Mouse (Mus musculus): ENCODE measurements at regions not wholly inside any gene's neighbourhood (a gene's known extent, or its start where the extent isn't known, plus 50 kb on each side); places are given as distances from the start of the nearest gene placed in this dataset.

- DNase-seq (ENCODE audit: low spot score) (no peak), ATAC-seq (ENCODE audit: extremely low read depth, insufficient number of reproducible peaks, low FRiP score, poor library complexity, severe bottlenecking) (no peak; the same call in 1 of the 2 replicates)
- Histone ChIP-seq H3K36me3 (replicated peaks) (no peaks in the 10 kb centered on the region), H3K27me3 (ENCODE audit: insufficient read depth, low read length) (no peaks in the 10 kb centered on the region), H3K4me3 (ENCODE audit: low read depth, low read length) (no peak overlapping the region), H3K4me1 (ENCODE audit: insufficient read depth, low read depth, low read length) (no peaks in the 10 kb centered on the region), H3K9me3 (replicated peaks) (no peaks in the 10 kb centered on the region)
- no peak for TF ChIP-seq GATA2 (IDR thresholded peaks at IDR 0.05; ENCODE audit: borderline replicate concordance, low read depth, low read length)
- no peak for TF ChIP-seq TAL1 (conservative IDR thresholded peaks at IDR 0.05; ENCODE audit: low read depth, low read length)
- TF ChIP-seq POLR2AphosphoS5 (IDR thresholded peaks at IDR 0.05; ENCODE audit: insufficient replicate concordance, low read depth, low read length), result no peak
- no peak for TF ChIP-seq CTCF (IDR thresholded peaks at IDR 0.05; ENCODE audit: low read depth, low read length)
- TF ChIP-seq GATA1 (IDR thresholded peaks at IDR 0.05; ENCODE audit: borderline replicate concordance, low read length), result no peak
These were observed 225.4 kb upstream of the Galnt5 start for GRCm38 (mm10) chr2:57772315-57772714.

DNA sequence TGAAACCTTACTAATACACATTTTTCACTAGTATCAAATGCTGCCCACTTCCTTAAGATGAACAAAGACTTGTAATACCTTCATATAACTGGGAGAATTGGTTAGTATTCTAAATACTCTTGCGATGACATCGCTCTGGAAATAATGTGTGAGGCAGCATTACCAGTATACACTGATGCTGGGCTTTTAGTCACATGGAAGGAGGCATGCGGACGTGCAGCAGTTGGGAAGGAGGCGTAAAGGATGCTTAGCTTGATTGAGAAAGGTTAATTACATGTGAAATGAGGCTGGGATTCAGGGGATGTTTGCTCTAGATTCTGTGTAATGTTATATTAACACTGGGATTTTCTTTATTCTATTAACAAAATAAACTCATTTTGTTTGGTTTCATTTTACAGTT is 221.5 kb upstream of the Galnt5 start:
- Histone ChIP-seq H3K27me3 (ENCODE audit: insufficient read depth, low read length) (no peaks in the 10 kb centered on the region), H3K36me3 (replicated peaks) (no peaks in the 10 kb centered on the region), H3K4me1 (ENCODE audit: insufficient read depth, low read depth, low read length) (no peaks in the 10 kb centered on the region), H3K9me3 (replicated peaks) (no peaks in the 10 kb centered on the region), H3K4me3 (ENCODE audit: low read depth, low read length) (no peak overlapping the region)
- no peak for TF ChIP-seq CTCF (IDR thresholded peaks at IDR 0.05; ENCODE audit: low read depth, low read length)
- TF ChIP-seq GATA1 (IDR thresholded peaks at IDR 0.05; ENCODE audit: borderline replicate concordance, low read length), result no peak
- no peak for TF ChIP-seq GATA2 (IDR thresholded peaks at IDR 0.05; ENCODE audit: borderline replicate concordance, low read depth, low read length)
- TF ChIP-seq TAL1 (conservative IDR thresholded peaks at IDR 0.05; ENCODE audit: low read depth, low read length), result no peak
- no peak for TF ChIP-seq POLR2AphosphoS5 (IDR thresholded peaks at IDR 0.05; ENCODE audit: insufficient replicate concordance, low read depth, low read length)
- DNase-seq (ENCODE audit: low spot score), result no peak
- ATAC-seq (ENCODE audit: extremely low read depth, insufficient number of reproducible peaks, low FRiP score, poor library complexity, severe bottlenecking), result no peak

DNA sequence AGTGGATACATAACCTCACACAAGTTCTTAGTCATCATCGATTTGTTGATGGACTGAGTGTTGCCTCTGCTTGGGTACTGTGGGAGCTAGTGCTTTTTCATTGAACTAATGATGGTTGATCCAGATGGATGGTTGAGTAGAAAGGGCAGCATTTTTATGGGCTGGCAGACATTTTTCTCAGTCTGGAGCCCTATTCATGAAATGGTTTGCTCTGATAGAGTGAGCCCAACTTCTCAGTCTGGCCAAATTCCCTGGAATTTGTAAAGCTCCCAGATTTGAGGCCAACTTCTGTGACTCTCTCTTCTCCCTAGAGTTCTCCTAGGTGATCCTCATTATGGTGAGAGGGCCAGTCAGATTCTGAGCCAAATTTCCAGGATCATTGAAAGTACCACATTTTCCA is 216.8 kb upstream of the Galnt5 start:
- ATAC-seq (ENCODE audit: extremely low read depth, insufficient number of reproducible peaks, low FRiP score, poor library complexity, severe bottlenecking) (no peak), DNase-seq (ENCODE audit: low spot score) (no peak)
- Histone ChIP-seq H3K36me3 (replicated peaks) (no peaks in the 10 kb centered on the region), H3K9me3 (replicated peaks) (no peaks in the 10 kb centered on the region), H3K27me3 (ENCODE audit: insufficient read depth, low read length) (no peaks in the 10 kb centered on the region), H3K4me1 (ENCODE audit: insufficient read depth, low read depth, low read length) (no peaks in the 10 kb centered on the region), H3K4me3 (ENCODE audit: low read depth, low read length) (no peak overlapping the region)
- no peak for TF ChIP-seq GATA2 (IDR thresholded peaks at IDR 0.05; ENCODE audit: borderline replicate concordance, low read depth, low read length)
- TF ChIP-seq GATA1 (IDR thresholded peaks at IDR 0.05; ENCODE audit: borderline replicate concordance, low read length), result no peak
- TF ChIP-seq CTCF (IDR thresholded peaks at IDR 0.05; ENCODE audit: low read depth, low read length), result no peak
- no peak for TF ChIP-seq TAL1 (conservative IDR thresholded peaks at IDR 0.05; ENCODE audit: low read depth, low read length)
- TF ChIP-seq POLR2AphosphoS5 (IDR thresholded peaks at IDR 0.05; ENCODE audit: insufficient replicate concordance, low read depth, low read length), result no peak

DNA sequence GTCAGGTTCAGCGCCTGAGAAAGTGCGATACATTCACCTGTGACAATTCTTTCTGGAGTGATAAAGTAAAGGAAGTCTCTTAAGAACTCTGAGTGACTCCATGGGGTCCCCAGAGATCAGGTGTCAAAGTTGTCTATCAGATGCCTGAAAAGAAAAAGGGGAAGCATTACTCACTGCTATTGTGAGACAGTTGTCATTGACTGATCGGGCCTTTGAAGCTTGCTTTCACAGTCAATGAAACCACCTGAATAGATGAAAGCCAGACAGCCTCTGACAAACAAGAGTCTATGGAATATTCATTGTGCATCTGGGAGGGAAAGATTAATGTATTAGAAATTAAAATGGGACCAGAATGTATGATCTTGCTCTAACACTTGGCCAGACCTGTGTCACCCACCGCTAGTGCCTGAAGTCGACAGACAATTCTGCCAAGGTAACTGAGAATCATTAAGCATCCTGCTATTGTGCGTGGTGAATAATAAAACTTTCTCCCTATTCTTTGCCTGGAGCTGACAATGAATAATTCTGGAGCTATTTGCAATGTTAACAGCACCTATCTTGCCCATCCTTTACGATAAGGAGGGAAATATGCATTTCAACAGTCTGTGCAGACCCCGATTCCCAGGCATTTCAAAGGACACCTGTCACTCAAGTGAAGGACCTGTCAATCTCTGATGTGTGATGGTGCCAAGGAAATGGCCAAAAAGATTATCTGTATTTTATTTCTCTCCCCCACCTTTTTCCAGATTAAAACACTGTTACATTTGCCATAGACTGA is 204.0 kb upstream of the Galnt5 start:
- ATAC-seq (ENCODE audit: extremely low read depth, insufficient number of reproducible peaks, low FRiP score, poor library complexity, severe bottlenecking), result no peak
- H3K4me1 ChIP-seq (ENCODE audit: insufficient read depth, low read depth, low read length), result no peaks in the 10 kb centered on the region
- no peak overlapping the region for H3K4me3 ChIP-seq (ENCODE audit: low read depth, low read length)
- TF ChIP-seq GATA1 (IDR thresholded peaks at IDR 0.05; ENCODE audit: borderline replicate concordance, low read length), result no peak
- TF ChIP-seq POLR2AphosphoS5 (IDR thresholded peaks at IDR 0.05; ENCODE audit: insufficient replicate concordance, low read depth, low read length), result no peak
- no peak for TF ChIP-seq CTCF (IDR thresholded peaks at IDR 0.05; ENCODE audit: low read depth, low read length)
- no peak for TF ChIP-seq TAL1 (conservative IDR thresholded peaks at IDR 0.05; ENCODE audit: low read depth, low read length)
- no peak for TF ChIP-seq GATA2 (IDR thresholded peaks at IDR 0.05; ENCODE audit: borderline replicate concordance, low read depth, low read length)
- H3K27me3 ChIP-seq (ENCODE audit: insufficient read depth, low read length), result no peaks in the 10 kb centered on the region
- DNase-seq (ENCODE audit: low spot score), result no peak
- no peaks in the 10 kb centered on the region for H3K36me3 ChIP-seq (replicated peaks)
- H3K9me3 ChIP-seq (replicated peaks), result no peaks in the 10 kb centered on the region

- no peaks in the 10 kb centered on the region for H3K36me3 ChIP-seq (replicated peaks)
- H3K27me3 ChIP-seq (ENCODE audit: insufficient read depth, low read length), result no peaks in the 10 kb centered on the region
- no peaks in the 10 kb centered on the region for H3K9me3 ChIP-seq (replicated peaks)
- no peak for DNase-seq (ENCODE audit: low spot score)
- no peak for ATAC-seq (ENCODE audit: extremely low read depth, insufficient number of reproducible peaks, low FRiP score, poor library complexity, severe bottlenecking)
- TF ChIP-seq GATA2 (IDR thresholded peaks at IDR 0.05; ENCODE audit: borderline replicate concordance, low read depth, low read length) (no peak), GATA1 (IDR thresholded peaks at IDR 0.05; ENCODE audit: borderline replicate concordance, low read length) (no peak), TAL1 (conservative IDR thresholded peaks at IDR 0.05; ENCODE audit: low read depth, low read length) (no peak), CTCF (IDR thresholded peaks at IDR 0.05; ENCODE audit: low read depth, low read length) (no peak), POLR2AphosphoS5 (IDR thresholded peaks at IDR 0.05; ENCODE audit: insufficient replicate concordance, low read depth, low read length) (no peak)
- no peaks in the 10 kb centered on the region for H3K4me1 ChIP-seq (ENCODE audit: insufficient read depth, low read depth, low read length)
- H3K4me3 ChIP-seq (ENCODE audit: low read depth, low read length), result no peak overlapping the region
These were observed 198.4 kb upstream of the Galnt5 start for GRCm38 (mm10) chr2:57799279-57799678.

GRCm38 (mm10) chr2:57807911-57808310 is 189.8 kb upstream of the Galnt5 start:
- no peak for ATAC-seq (ENCODE audit: extremely low read depth, insufficient number of reproducible peaks, low FRiP score, poor library complexity, severe bottlenecking)
- no peak for DNase-seq (ENCODE audit: low spot score)
- H3K9me3 ChIP-seq (replicated peaks), result no peaks in the 10 kb centered on the region
- no peaks in the 10 kb centered on the region for H3K4me1 ChIP-seq (ENCODE audit: insufficient read depth, low read depth, low read length)
- no peaks in the 10 kb centered on the region for H3K36me3 ChIP-seq (replicated peaks)
- no peaks in the 10 kb centered on the region for H3K27me3 ChIP-seq (ENCODE audit: insufficient read depth, low read length)
- no peak overlapping the region for H3K4me3 ChIP-seq (ENCODE audit: low read depth, low read length)
- no peak for TF ChIP-seq TAL1 (conservative IDR thresholded peaks at IDR 0.05; ENCODE audit: low read depth, low read length)
- TF ChIP-seq POLR2AphosphoS5 (IDR thresholded peaks at IDR 0.05; ENCODE audit: insufficient replicate concordance, low read depth, low read length), result no peak
- TF ChIP-seq GATA1 (IDR thresholded peaks at IDR 0.05; ENCODE audit: borderline replicate concordance, low read length), result no peak
- no peak for TF ChIP-seq CTCF (IDR thresholded peaks at IDR 0.05; ENCODE audit: low read depth, low read length)
- TF ChIP-seq GATA2 (IDR thresholded peaks at IDR 0.05; ENCODE audit: borderline replicate concordance, low read depth, low read length), result no peak

Data from G1E (cell line).